Mouse (Mus musculus): Measurements from ENCODE around the gene Hpf1. TPM values are rescaled to one million over a fixed set of nuclear protein-coding genes. Genes with fewer than 3 reads are reported as not detected.

Gene Hpf1
- polyA plus RNA-seq (2014; fragmentation: Nextera tagmentation; extraction: Ambion mirVana) = 75.0 and 75.8 TPM in 2 replicates

DNA sequence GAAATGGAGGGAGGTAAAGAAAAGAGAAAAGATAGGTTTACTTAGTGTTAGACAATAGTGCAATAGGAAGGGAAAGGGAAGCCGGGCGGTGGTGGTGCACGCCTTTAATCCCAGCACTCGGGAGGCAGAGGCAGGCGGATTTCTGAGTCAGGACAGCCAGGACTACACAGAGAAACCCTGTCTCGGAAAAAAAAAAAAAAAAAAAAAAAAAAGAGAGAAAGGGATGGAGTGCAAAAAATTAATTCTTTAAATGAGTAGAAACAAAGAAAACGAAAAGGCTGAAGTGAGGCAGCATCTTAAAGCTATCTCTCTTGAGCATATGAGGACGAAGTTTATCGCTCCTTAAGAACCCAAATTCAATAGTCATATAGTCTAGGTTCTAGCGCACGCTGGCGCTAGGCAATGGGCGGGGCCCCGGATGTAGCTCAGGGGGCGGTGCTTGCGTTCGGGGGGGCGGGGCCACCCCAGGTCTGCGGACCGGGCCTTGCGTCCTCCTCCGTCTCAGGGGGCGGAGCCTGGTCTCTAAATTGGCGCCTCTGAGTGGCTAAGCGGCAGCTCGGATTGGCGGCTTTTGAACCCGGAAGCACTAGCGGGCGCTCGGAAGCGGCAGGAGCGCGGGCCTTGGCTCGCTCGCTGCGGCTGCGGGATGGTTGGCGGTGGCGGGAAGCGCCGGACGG is at the start of gene Hpf1:
Gene Hpf1 (plus strand): TSS at position 576 of the 677 bp plus-strand sequence.
- peak; percentile 97 for ATAC-seq (replicated peaks; ENCODE audit: insufficient number of reproducible peaks, low FRiP score, low TSS enrichment)
- WGBS (ENCODE audit: insufficient replicate concordance) = 5% methylated on average over 43 of the region's 43 CpGs
- Histone ChIP-seq H3K27ac (ENCODE audit: low read depth, low read length) (no peak within 1 kb of the TSS), H3K4me2 (peak within 1 kb of the TSS; percentile 82), H3K27me3 (ENCODE audit: control insufficient read depth, insufficient read depth, low read length) (no peaks in the 10 kb centered on the region), H3K36me3 (ENCODE audit: control insufficient read depth, insufficient read depth, low read length) (no peaks in the 10 kb centered on the region), H3K9me3 (replicated peaks; ENCODE audit: control insufficient read depth, low read length) (no peaks in the 10 kb centered on the region), H3K9ac (ENCODE audit: low read depth, low read length) (peak within 1 kb of the TSS; percentile 85), H3K4me3 (ENCODE audit: low read depth, low read length) (peak within 1 kb of the TSS; percentile 78), H3K4me1 (ENCODE audit: control insufficient read depth, insufficient read depth, low read length) (peaks cover 16% of the 10 kb centered on the region)

DNA sequence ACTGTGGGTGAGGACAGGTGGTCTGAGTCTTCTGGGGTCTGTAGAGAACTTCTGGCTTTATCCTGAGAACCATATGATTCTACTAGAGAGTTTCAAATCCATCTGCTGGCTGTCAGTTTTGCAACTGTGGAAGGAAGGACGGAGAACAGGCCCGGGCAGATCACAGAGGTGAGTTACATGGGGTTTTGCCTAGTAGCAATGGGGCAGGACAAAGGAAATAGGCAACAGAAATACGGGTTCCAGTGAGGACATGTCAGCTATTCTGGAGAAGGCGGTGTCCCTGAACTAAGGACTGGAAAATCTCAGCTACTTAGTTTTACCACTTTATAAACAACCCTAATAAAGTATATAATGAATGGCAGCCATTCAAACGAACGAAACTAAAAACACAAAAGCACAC is 47.8 kb upstream of the Hpf1 start:
- ATAC-seq (replicated peaks; ENCODE audit: insufficient number of reproducible peaks, low FRiP score, low TSS enrichment) = no peak
- 79% methylated on average over 6 of the region's 6 CpGs for WGBS (ENCODE audit: insufficient replicate concordance)
- H3K4me2 ChIP-seq = no peak overlapping the region
- no peak overlapping the region for H3K4me3 ChIP-seq (ENCODE audit: low read depth, low read length)
- no peaks in the 10 kb centered on the region for H3K27me3 ChIP-seq (ENCODE audit: control insufficient read depth, insufficient read depth, low read length)
- no peaks in the 10 kb centered on the region for H3K4me1 ChIP-seq (ENCODE audit: control insufficient read depth, insufficient read depth, low read length)
- H3K9me3 ChIP-seq (replicated peaks; ENCODE audit: control insufficient read depth, low read length) = no peaks in the 10 kb centered on the region
- no peak overlapping the region for H3K27ac ChIP-seq (ENCODE audit: low read depth, low read length)
- H3K36me3 ChIP-seq (ENCODE audit: control insufficient read depth, insufficient read depth, low read length) = no peaks in the 10 kb centered on the region
- H3K9ac ChIP-seq (ENCODE audit: low read depth, low read length) = no peak overlapping the region

DNA sequence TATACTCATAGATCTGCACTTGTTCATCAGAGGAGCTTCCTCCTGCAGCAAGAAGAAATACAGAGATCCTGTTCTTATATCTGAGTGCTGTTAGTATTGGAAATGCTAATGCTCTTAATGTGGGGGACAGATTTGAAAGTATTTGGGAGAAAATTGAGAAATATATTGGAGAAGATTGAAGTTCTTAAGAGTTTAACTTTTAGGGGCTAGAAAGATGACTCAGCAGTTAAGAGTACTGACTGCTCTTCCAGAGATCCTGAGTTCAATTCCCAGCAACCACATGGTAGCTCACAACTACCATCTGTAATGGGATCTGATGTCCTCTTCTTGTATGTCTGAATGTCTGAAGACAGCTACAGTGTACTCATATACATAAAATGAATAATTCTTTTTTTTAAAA is 32.7 kb upstream of the Hpf1 start:
- H3K27ac ChIP-seq (ENCODE audit: low read depth, low read length) = no peak overlapping the region
- no peaks in the 10 kb centered on the region for H3K36me3 ChIP-seq (ENCODE audit: control insufficient read depth, insufficient read depth, low read length)
- no peak overlapping the region for H3K4me2 ChIP-seq
- H3K4me1 ChIP-seq (ENCODE audit: control insufficient read depth, insufficient read depth, low read length) = no peaks in the 10 kb centered on the region
- H3K9ac ChIP-seq (ENCODE audit: low read depth, low read length) = no peak overlapping the region
- H3K4me3 ChIP-seq (ENCODE audit: low read depth, low read length) = no peak overlapping the region
- no peak for ATAC-seq (replicated peaks; ENCODE audit: insufficient number of reproducible peaks, low FRiP score, low TSS enrichment)
- no peaks in the 10 kb centered on the region for H3K27me3 ChIP-seq (ENCODE audit: control insufficient read depth, insufficient read depth, low read length)
- H3K9me3 ChIP-seq (replicated peaks; ENCODE audit: control insufficient read depth, low read length) = no peaks in the 10 kb centered on the region

DNA sequence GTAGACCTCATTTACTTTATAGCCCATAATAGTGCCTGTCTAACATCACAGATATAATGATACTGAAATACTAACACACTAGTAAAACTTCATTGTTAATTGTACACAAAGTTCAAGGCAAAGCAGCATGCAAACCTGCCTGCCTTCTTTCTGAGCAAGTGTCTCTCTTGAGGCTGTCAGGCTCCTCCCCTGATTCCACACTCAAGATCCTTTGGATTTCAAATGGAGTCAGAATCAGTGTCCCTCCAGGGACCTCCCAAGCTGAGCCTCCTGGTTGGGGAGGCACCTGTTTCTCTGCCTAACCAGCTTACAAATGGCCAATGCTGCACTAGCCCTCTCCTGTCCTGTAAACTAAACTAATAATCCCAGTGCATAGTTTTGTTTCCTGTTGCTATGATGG is 32.1 kb upstream of the Hpf1 start:
- Histone ChIP-seq H3K4me1 (ENCODE audit: control insufficient read depth, insufficient read depth, low read length) (no peaks in the 10 kb centered on the region), H3K4me2 (no peak overlapping the region), H3K27ac (ENCODE audit: low read depth, low read length) (no peak overlapping the region), H3K36me3 (ENCODE audit: control insufficient read depth, insufficient read depth, low read length) (no peaks in the 10 kb centered on the region), H3K9ac (ENCODE audit: low read depth, low read length) (no peak overlapping the region), H3K4me3 (ENCODE audit: low read depth, low read length) (no peak overlapping the region), H3K9me3 (replicated peaks; ENCODE audit: control insufficient read depth, low read length) (no peaks in the 10 kb centered on the region), H3K27me3 (ENCODE audit: control insufficient read depth, insufficient read depth, low read length) (no peaks in the 10 kb centered on the region)
- no peak for ATAC-seq (replicated peaks; ENCODE audit: insufficient number of reproducible peaks, low FRiP score, low TSS enrichment)

DNA sequence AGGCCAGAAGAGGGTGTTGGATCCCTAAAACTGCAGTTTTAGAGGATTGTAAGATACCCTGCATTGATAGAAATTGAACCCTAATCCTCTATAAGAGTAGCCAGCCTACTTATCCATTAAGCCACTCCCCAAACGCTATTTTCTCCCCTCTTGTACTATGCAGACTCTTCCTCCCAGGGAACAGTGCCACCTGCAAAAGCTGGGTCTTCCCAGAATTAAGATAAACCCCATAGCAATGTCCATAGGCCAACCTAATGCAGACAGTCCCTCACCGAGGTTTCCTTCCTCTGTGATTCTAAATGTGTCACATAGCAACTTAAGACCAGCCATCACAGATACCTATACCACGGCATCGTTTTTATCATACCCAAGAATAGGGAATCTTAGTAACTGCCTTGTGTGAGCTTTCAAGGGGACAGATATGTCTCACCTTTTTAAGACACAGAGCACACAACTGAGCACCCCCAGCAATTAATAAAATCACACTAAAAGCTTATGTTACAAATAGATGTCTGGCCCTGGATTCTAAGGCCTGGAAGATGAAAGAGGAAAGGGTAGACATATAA is 31.2 kb upstream of the Hpf1 start:
- WGBS (ENCODE audit: insufficient replicate concordance) = 49% methylated on average over 4 of the region's 4 CpGs
- H3K9ac ChIP-seq (ENCODE audit: low read depth, low read length) = no peak overlapping the region
- peak overlapping the region; percentile 25; the same call in 1 of the 2 replicates for H3K27ac ChIP-seq (ENCODE audit: low read depth, low read length)
- H3K4me1 ChIP-seq (ENCODE audit: control insufficient read depth, insufficient read depth, low read length) = no peaks in the 10 kb centered on the region
- no peaks in the 10 kb centered on the region for H3K27me3 ChIP-seq (ENCODE audit: control insufficient read depth, insufficient read depth, low read length)
- no peak overlapping the region for H3K4me2 ChIP-seq
- no peak for ATAC-seq (replicated peaks; ENCODE audit: insufficient number of reproducible peaks, low FRiP score, low TSS enrichment)
- H3K4me3 ChIP-seq (ENCODE audit: low read depth, low read length) = no peak overlapping the region
- no peaks in the 10 kb centered on the region for H3K9me3 ChIP-seq (replicated peaks; ENCODE audit: control insufficient read depth, low read length)
- no peaks in the 10 kb centered on the region for H3K36me3 ChIP-seq (ENCODE audit: control insufficient read depth, insufficient read depth, low read length)

DNA sequence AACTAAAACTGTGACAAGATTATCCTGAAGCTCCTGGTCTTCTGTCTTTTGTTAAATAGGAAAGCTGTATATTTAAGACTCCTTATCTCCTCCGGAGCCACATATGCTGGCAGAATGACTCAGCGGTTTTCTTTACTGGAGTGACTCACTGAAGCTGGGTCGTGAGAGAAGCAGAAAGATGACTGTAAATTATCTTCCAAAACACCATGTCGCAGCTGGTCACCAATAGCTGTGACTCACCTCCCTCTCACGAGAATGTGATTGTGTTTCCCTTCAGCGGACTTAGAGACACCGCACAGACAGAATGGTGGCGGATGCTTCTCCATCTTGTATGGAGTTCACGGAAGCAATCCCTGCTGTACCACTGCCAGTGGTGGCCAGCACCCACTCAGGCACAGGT is 30.6 kb upstream of the Hpf1 start:
- peak overlapping the region; percentile 25 for H3K27ac ChIP-seq (ENCODE audit: low read depth, low read length)
- no peaks in the 10 kb centered on the region for H3K9me3 ChIP-seq (replicated peaks; ENCODE audit: control insufficient read depth, low read length)

DNA sequence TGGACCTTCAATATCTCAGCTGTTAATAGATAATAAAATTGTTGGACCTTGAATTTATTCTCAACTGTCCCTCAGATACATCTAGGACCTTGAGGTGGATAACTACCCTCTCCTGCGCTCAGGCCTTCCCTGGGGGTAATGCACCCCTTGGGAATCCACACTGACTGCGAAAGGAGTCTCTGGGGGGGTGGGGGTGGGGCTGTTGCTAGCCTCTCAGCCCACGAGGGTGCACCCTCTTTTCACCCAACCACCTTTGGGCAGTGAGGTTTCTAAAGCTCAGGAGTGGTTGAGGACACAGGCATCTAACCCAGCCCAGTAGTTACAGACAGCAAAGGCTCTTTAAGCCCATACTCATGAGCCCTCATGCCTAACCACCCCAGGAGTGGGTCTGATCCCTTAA is 29.5 kb upstream of the Hpf1 start:
- ATAC-seq (replicated peaks; ENCODE audit: insufficient number of reproducible peaks, low FRiP score, low TSS enrichment) = no peak

More for the DNA sequence above, 30.6 kb upstream of the Hpf1 start:
- Histone ChIP-seq H3K36me3 (ENCODE audit: control insufficient read depth, insufficient read depth, low read length) (no peaks in the 10 kb centered on the region), H3K27me3 (ENCODE audit: control insufficient read depth, insufficient read depth, low read length) (no peaks in the 10 kb centered on the region), H3K4me1 (ENCODE audit: control insufficient read depth, insufficient read depth, low read length) (no peaks in the 10 kb centered on the region), H3K4me3 (ENCODE audit: low read depth, low read length) (no peak overlapping the region), H3K4me2 (no peak overlapping the region; the same call in 1 of the 2 replicates), H3K9ac (ENCODE audit: low read depth, low read length) (no peak overlapping the region)
- 49% methylated on average over 9 of the region's 9 CpGs for WGBS (ENCODE audit: insufficient replicate concordance)
- ATAC-seq (replicated peaks; ENCODE audit: insufficient number of reproducible peaks, low FRiP score, low TSS enrichment) = peak; percentile 88

DNA sequence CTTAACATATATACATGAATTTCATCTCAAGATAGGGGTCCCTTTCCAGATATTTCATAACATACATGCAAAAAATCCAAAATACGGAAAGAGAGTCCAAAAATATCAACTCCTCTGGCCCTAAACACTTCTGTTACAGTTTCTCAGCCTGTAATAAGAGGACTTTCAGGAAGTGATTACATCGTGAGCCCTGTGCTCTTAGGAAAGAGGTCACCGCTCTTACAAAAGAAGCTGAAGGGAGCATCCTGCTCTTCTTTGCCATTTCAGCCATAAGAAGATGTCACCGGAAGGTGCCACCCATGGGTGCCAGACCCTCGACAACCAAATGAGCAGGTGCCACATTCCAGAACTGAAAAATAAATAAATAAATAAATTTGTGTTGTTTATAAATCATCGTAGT is 28.4 kb upstream of the Hpf1 start:
- Histone ChIP-seq H3K9me3 (replicated peaks; ENCODE audit: control insufficient read depth, low read length) (no peaks in the 10 kb centered on the region), H3K4me1 (ENCODE audit: control insufficient read depth, insufficient read depth, low read length) (no peaks in the 10 kb centered on the region), H3K36me3 (ENCODE audit: control insufficient read depth, insufficient read depth, low read length) (no peaks in the 10 kb centered on the region), H3K27me3 (ENCODE audit: control insufficient read depth, insufficient read depth, low read length) (no peaks in the 10 kb centered on the region), H3K4me3 (ENCODE audit: low read depth, low read length) (no peak overlapping the region), H3K9ac (ENCODE audit: low read depth, low read length) (no peak overlapping the region), H3K4me2 (no peak overlapping the region), H3K27ac (ENCODE audit: low read depth, low read length) (no peak overlapping the region)
- no peak for ATAC-seq (replicated peaks; ENCODE audit: insufficient number of reproducible peaks, low FRiP score, low TSS enrichment)
- WGBS (ENCODE audit: insufficient replicate concordance) = 86% methylated on average over 6 of the region's 6 CpGs

More for the DNA sequence above, 29.5 kb upstream of the Hpf1 start:
- no peak overlapping the region for H3K4me3 ChIP-seq (ENCODE audit: low read depth, low read length)
- H3K9ac ChIP-seq (ENCODE audit: low read depth, low read length) = no peak overlapping the region
- H3K9me3 ChIP-seq (replicated peaks; ENCODE audit: control insufficient read depth, low read length) = no peaks in the 10 kb centered on the region
- H3K4me2 ChIP-seq = no peak overlapping the region
- H3K36me3 ChIP-seq (ENCODE audit: control insufficient read depth, insufficient read depth, low read length) = no peaks in the 10 kb centered on the region
- no peaks in the 10 kb centered on the region for H3K4me1 ChIP-seq (ENCODE audit: control insufficient read depth, insufficient read depth, low read length)
- 65% methylated on average over 3 of the region's 3 CpGs for WGBS (ENCODE audit: insufficient replicate concordance)
- no peak overlapping the region for H3K27ac ChIP-seq (ENCODE audit: low read depth, low read length)
- no peaks in the 10 kb centered on the region for H3K27me3 ChIP-seq (ENCODE audit: control insufficient read depth, insufficient read depth, low read length)

DNA sequence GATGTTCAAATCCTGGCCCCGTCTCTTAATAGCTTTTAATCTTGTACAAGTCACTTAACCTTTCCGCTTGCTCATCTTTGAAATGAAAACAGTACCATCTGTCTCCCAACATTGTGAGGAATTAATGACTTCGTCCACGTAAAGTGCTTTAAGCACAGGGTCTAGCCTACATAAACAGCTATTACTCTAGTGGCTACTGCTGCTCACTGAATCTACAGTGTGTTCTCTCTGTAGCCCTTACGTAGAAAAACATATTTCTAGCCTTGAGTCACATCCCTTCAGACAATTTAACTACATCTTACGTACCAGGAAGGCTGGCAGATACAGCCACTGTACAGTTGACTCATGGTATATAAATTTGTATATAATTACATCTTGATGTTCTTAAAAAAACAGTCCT is 25.3 kb upstream of the Hpf1 start:
- Histone ChIP-seq H3K4me2 (no peak overlapping the region), H3K4me1 (ENCODE audit: control insufficient read depth, insufficient read depth, low read length) (no peaks in the 10 kb centered on the region), H3K9ac (ENCODE audit: low read depth, low read length) (no peak overlapping the region), H3K27ac (ENCODE audit: low read depth, low read length) (no peak overlapping the region), H3K27me3 (ENCODE audit: control insufficient read depth, insufficient read depth, low read length) (no peaks in the 10 kb centered on the region), H3K36me3 (ENCODE audit: control insufficient read depth, insufficient read depth, low read length) (no peaks in the 10 kb centered on the region), H3K4me3 (ENCODE audit: low read depth, low read length) (no peak overlapping the region), H3K9me3 (replicated peaks; ENCODE audit: control insufficient read depth, low read length) (no peaks in the 10 kb centered on the region)
- no peak for ATAC-seq (replicated peaks; ENCODE audit: insufficient number of reproducible peaks, low FRiP score, low TSS enrichment)
- 83% methylated on average over 6 of the region's 6 CpGs for WGBS (ENCODE audit: insufficient replicate concordance)
